14 mouse cellular contexts compared by ENCODE assay signal in genomic region chr19:45077742-45078645, GRCm38 (mm10). TPM values are rescaled to one million over a fixed set of nuclear protein-coding genes. Genes with fewer than 3 reads are reported as not detected.
DNase-seq lines count a peak whose midpoint lies in the region; ATAC-seq and TF ChIP-seq lines count a peak whose summit lies in the region.
"Had no signal": no experiment of that assay in that cellular context is flagged by ENCODE, and none has a peak within 500 bp of the region (broad histone marks: within the 10 kb centered on the region; RNA-seq: fewer than 3 reads in every experiment).

No protein-coding gene starts in this region.

- intact Hi-C loops in gastrocnemius, adult 2 months (cut with DNase I), result no loop called here
- intact Hi-C loops in gastrocnemius, postnatal 36 days (cut with DNase I), result no loop called here

- peaks cover 77% of the 10 kb centered on the region for H3K27me3 ChIP-seq in kidney, embryonic 15.5 days
- H3K27me3 ChIP-seq in embryonic facial prominence, embryonic 14.5 days (replicated peaks; ENCODE audit: control insufficient read depth, insufficient read depth, low read length), result peaks cover 53% of the 10 kb centered on the region
- H3K27me3 ChIP-seq in intestine, embryonic 16.5 days (replicated peaks; ENCODE audit: control insufficient read depth, insufficient read depth, low read length), result peaks cover 65% of the 10 kb centered on the region

- peaks cover 66% of the 10 kb centered on the region for H3K4me1 ChIP-seq in kidney, embryonic 15.5 days
- H3K4me1 ChIP-seq in embryonic facial prominence, embryonic 14.5 days (ENCODE audit: control insufficient read depth, insufficient read depth, low read length), result peaks cover 39% of the 10 kb centered on the region
- peaks cover 45% of the 10 kb centered on the region for H3K4me1 ChIP-seq in intestine, embryonic 16.5 days (ENCODE audit: control insufficient read depth, insufficient read depth, low read length)

- peak overlapping the region; percentile 88 for H3K4me3 ChIP-seq in gastrocnemius, adult 2 months
- no peak overlapping the region for H3K4me3 ChIP-seq in kidney, embryonic 15.5 days (replicated peaks)
- peak overlapping the region; percentile 51 for H3K4me3 ChIP-seq in embryonic facial prominence, embryonic 14.5 days (ENCODE audit: low read depth, low read length)
- H3K4me3 ChIP-seq in intestine, embryonic 16.5 days (ENCODE audit: low read length), result no peak overlapping the region

- H3K4me2 ChIP-seq in kidney, embryonic 15.5 days, result peak overlapping the region; percentile 96
- H3K4me2 ChIP-seq in embryonic facial prominence, embryonic 14.5 days (ENCODE audit: low read depth, low read length), result peak overlapping the region; percentile 99
- H3K4me2 ChIP-seq in intestine, embryonic 16.5 days (ENCODE audit: low read depth, low read length), result no peak overlapping the region

- no peaks in the 10 kb centered on the region for H3K9me3 ChIP-seq in kidney, embryonic 15.5 days (replicated peaks)
- no peaks in the 10 kb centered on the region for H3K9me3 ChIP-seq in embryonic facial prominence, embryonic 14.5 days (ENCODE audit: control insufficient read depth, low read length)
- H3K9me3 ChIP-seq in intestine, embryonic 16.5 days (ENCODE audit: control insufficient read depth, low read length), result no peaks in the 10 kb centered on the region
- H3K9me3 ChIP-seq: midbrain, embryonic 12.5 days; neural tube, embryonic 12.5 days had no signal

- ATAC-seq in kidney, embryonic 15.5 days (replicated peaks; ENCODE audit: low FRiP score), result no peak
- ATAC-seq in embryonic facial prominence, embryonic 14.5 days (ENCODE audit: low read depth), result no peak
- ATAC-seq in intestine, embryonic 16.5 days, result no peak

- H3K36me3 ChIP-seq in kidney, embryonic 15.5 days, result no peaks in the 10 kb centered on the region
- no peaks in the 10 kb centered on the region for H3K36me3 ChIP-seq in embryonic facial prominence, embryonic 14.5 days (ENCODE audit: control insufficient read depth, insufficient read depth, low read length)
- no peaks in the 10 kb centered on the region for H3K36me3 ChIP-seq in intestine, embryonic 16.5 days (ENCODE audit: control insufficient read depth, insufficient read depth, low read length)
- H3K36me3 ChIP-seq: midbrain, embryonic 12.5 days; neural tube, embryonic 12.5 days had no signal

- H3K27ac ChIP-seq in gastrocnemius, adult 2 months, result peak overlapping the region; percentile 99
- H3K27ac ChIP-seq in kidney, embryonic 15.5 days, result peak overlapping the region; percentile 4; the same call in 1 of the 2 replicates
- H3K27ac ChIP-seq in embryonic facial prominence, embryonic 14.5 days (replicated peaks; ENCODE audit: low read depth, low read length), result no peak overlapping the region
- no peak overlapping the region for H3K27ac ChIP-seq in intestine, embryonic 16.5 days (ENCODE audit: low read length)
- H3K27ac ChIP-seq: midbrain, embryonic 12.5 days; neural tube, embryonic 12.5 days had no signal

- peak; percentile 24 for DNase-seq in gastrocnemius, adult 2 months
- no peak for DNase-seq in gastrocnemius, postnatal 36 days
- DNase-seq in kidney, adult 18-20 months, result no peak
- DNase-seq in MN1 (ENCODE audit: low spot score), result peak; percentile 28
- DNase-seq in embryonic facial prominence, embryonic 14.5 days (ENCODE audit: low spot score), result peak; percentile 67
- no peak for DNase-seq in ovary, adult 18-20 months (ENCODE audit: low spot score)
- DNase-seq: adrenal gland, adult 8-10 months; kidney, adult 2 months; lung, adult 2 months; right cerebral cortex, postnatal 4 days had no signal

- no peak overlapping the region for H3K9ac ChIP-seq in kidney, embryonic 15.5 days
- H3K9ac ChIP-seq in embryonic facial prominence, embryonic 14.5 days (ENCODE audit: low read depth, low read length), result 0 out of 2 replicates have a peak overlapping the region, but pooled peaks have one; percentile 26
- no peak overlapping the region for H3K9ac ChIP-seq in intestine, embryonic 16.5 days (ENCODE audit: low read depth, low read length)
- H3K9ac ChIP-seq: midbrain, embryonic 12.5 days had no signal

- no peak for TF ChIP-seq CTCF in gastrocnemius, adult 2 months (IDR thresholded peaks at IDR 0.05)

- 6% methylated on average over 20 of the region's 20 CpGs for WGBS in kidney, embryonic 15.5 days
- WGBS in embryonic facial prominence, embryonic 14.5 days, result 7% methylated on average over 20 of the region's 20 CpGs
- WGBS in intestine, embryonic 16.5 days, result 8% methylated on average over 20 of the region's 20 CpGs

RNA-seq across cellular contexts. Expression of gene Kazald1, which starts 3.0 kb away (rescaled TPM):
- total RNA-seq in gastrocnemius, adult 2 months (2021), result 1 to 10 TPM; 4.2 to 5.9 TPM
- total RNA-seq in gastrocnemius, postnatal 36 days (2021), result 1 to 10 TPM; 3.9 to 7.8 TPM
- 13.3 and 20.2 TPM in 2 replicates for polyA plus RNA-seq in kidney, embryonic 15.5 days (2015; fragmentation: Nextera tagmentation; extraction: Ambion mirVana)
- polyA plus RNA-seq in embryonic facial prominence, embryonic 14.5 days (2014; fragmentation: Nextera tagmentation; extraction: Ambion mirVana), result 51.5 and 64.9 TPM in 2 replicates
- 2.0 and 2.1 TPM in 2 replicates for polyA plus RNA-seq in intestine, embryonic 16.5 days (2015; fragmentation: Nextera tagmentation; extraction: Ambion mirVana)

RNA-seq across cellular contexts. Expression of gene Sfxn3, which starts 30.7 kb away (rescaled TPM):
- total RNA-seq in gastrocnemius, adult 2 months (2021), result 10 to 100 TPM; 17.1 to 25.1 TPM
- 10 to 100 TPM; 17.8 to 19.8 TPM for total RNA-seq in gastrocnemius, postnatal 36 days (2021)
- 20.2 and 24.4 TPM in 2 replicates for polyA plus RNA-seq in kidney, embryonic 15.5 days (2015; fragmentation: Nextera tagmentation; extraction: Ambion mirVana)
- 28.1 and 31.1 TPM in 2 replicates for polyA plus RNA-seq in embryonic facial prominence, embryonic 14.5 days (2014; fragmentation: Nextera tagmentation; extraction: Ambion mirVana)
- 16.5 and 18.2 TPM in 2 replicates for polyA plus RNA-seq in intestine, embryonic 16.5 days (2015; fragmentation: Nextera tagmentation; extraction: Ambion mirVana)

RNA-seq across cellular contexts. Expression of gene Pdzd7, which starts 32.5 kb away (rescaled TPM):
- 1 to 10 TPM; 5.9 to 6.8 TPM for total RNA-seq in gastrocnemius, adult 2 months (2021)
- total RNA-seq in gastrocnemius, postnatal 36 days (2021), result 1 to 10 TPM; 5.1 to 5.7 TPM
- polyA plus RNA-seq in kidney, embryonic 15.5 days (2015; fragmentation: Nextera tagmentation; extraction: Ambion mirVana), result 0.78 and 1.1 TPM in 2 replicates
- 0.32 and 0.67 TPM in 2 replicates for polyA plus RNA-seq in embryonic facial prominence, embryonic 14.5 days (2014; fragmentation: Nextera tagmentation; extraction: Ambion mirVana)
- 0.43 and 0.49 TPM in 2 replicates for polyA plus RNA-seq in intestine, embryonic 16.5 days (2015; fragmentation: Nextera tagmentation; extraction: Ambion mirVana)

Comparison
In these comparisons a context has a peak if more than half of its experiments do, and no peak if none do; other contexts are left out.
1. DNase-seq: peak in gastrocnemius, adult 2 months (single experiment), MN1 (single experiment) and embryonic facial prominence, embryonic 14.5 days (single experiment); none in gastrocnemius, postnatal 36 days (0 of 2), kidney, adult 18-20 months (single experiment) and ovary, adult 18-20 months (single experiment).
2. H3K27ac ChIP-seq: peak in gastrocnemius, adult 2 months (single experiment) and kidney, embryonic 15.5 days (single experiment); none in embryonic facial prominence, embryonic 14.5 days (single experiment) and intestine, embryonic 16.5 days (single experiment).
3. H3K4me3 ChIP-seq: peak in gastrocnemius, adult 2 months (single experiment) and embryonic facial prominence, embryonic 14.5 days (single experiment); none in kidney, embryonic 15.5 days (single experiment) and intestine, embryonic 16.5 days (single experiment).